Comparison of ENCODE assay signal across 15 mouse cellular contexts in the genomic region with DNA sequence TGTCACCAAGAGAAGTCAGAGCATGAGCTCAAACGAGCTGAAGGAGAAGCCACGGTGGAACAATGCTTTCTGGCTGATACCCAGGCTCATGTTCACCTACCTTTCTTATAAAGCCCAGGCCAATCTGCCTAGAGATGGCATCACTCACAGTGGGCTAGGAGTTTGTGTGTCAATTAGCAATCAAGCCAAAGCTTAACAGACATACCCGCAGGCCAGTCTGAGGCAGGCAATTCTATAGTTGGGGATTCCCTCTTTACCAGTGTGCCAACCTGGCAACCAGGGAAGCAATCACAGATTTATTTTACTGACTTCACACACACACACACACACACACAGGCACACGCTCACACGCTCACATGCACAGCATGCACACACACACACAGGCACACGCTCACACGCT.
DNase-seq lines count a peak whose midpoint lies in the region; ATAC-seq and TF ChIP-seq lines count a peak whose summit lies in the region.
"Had no signal": no experiment of that assay in that cellular context is flagged by ENCODE, and none has a peak within 500 bp of the region (broad histone marks: within the 10 kb centered on the region; RNA-seq: fewer than 3 reads in every experiment).

No protein-coding gene starts in this region.

- H3K4me1 ChIP-seq in forebrain, embryonic 15.5 days, result peaks cover 13% of the 10 kb centered on the region
- no peaks in the 10 kb centered on the region for H3K4me1 ChIP-seq in forebrain, embryonic 11.5 days (replicated peaks; ENCODE audit: control insufficient read depth, insufficient read depth, low read length)
- no peaks in the 10 kb centered on the region for H3K4me1 ChIP-seq in forebrain, postnatal 0 days (ENCODE audit: insufficient read depth)
- peaks cover 10% of the 10 kb centered on the region; the same call in 1 of the 2 replicates for H3K4me1 ChIP-seq in forebrain, embryonic 13.5 days
- no peaks in the 10 kb centered on the region for H3K4me1 ChIP-seq in hindbrain, postnatal 0 days (ENCODE audit: insufficient read depth, low read length)
- no peaks in the 10 kb centered on the region for H3K4me1 ChIP-seq in hindbrain, embryonic 11.5 days (replicated peaks; ENCODE audit: control insufficient read depth, insufficient read depth, low read length)
- H3K4me1 ChIP-seq: embryonic facial prominence, embryonic 10.5 days; embryonic facial prominence, embryonic 12.5 days had no signal

- no peak overlapping the region for H3K4me2 ChIP-seq in forebrain, embryonic 15.5 days (replicated peaks)
- no peak overlapping the region for H3K4me2 ChIP-seq in forebrain, embryonic 11.5 days (ENCODE audit: low read depth, low read length, severe bottlenecking)
- H3K4me2 ChIP-seq in forebrain, postnatal 0 days (ENCODE audit: low read depth), result no peak overlapping the region
- H3K4me2 ChIP-seq in forebrain, embryonic 13.5 days, result no peak overlapping the region
- H3K4me2 ChIP-seq in hindbrain, postnatal 0 days (ENCODE audit: low read depth, low read length), result no peak overlapping the region
- no peak overlapping the region for H3K4me2 ChIP-seq in hindbrain, embryonic 11.5 days (replicated peaks; ENCODE audit: low read depth, low read length)
- H3K4me2 ChIP-seq: embryonic facial prominence, embryonic 12.5 days had no signal

- H3K9me3 ChIP-seq in forebrain, embryonic 15.5 days, result no peaks in the 10 kb centered on the region
- no peaks in the 10 kb centered on the region for H3K9me3 ChIP-seq in forebrain, embryonic 11.5 days (ENCODE audit: control insufficient read depth, low read length)
- no peaks in the 10 kb centered on the region for H3K9me3 ChIP-seq in forebrain, postnatal 0 days (ENCODE audit: low read length)
- H3K9me3 ChIP-seq in forebrain, embryonic 13.5 days (replicated peaks), result no peaks in the 10 kb centered on the region
- no peaks in the 10 kb centered on the region for H3K9me3 ChIP-seq in hindbrain, postnatal 0 days (ENCODE audit: low read length)
- no peaks in the 10 kb centered on the region for H3K9me3 ChIP-seq in hindbrain, embryonic 11.5 days (ENCODE audit: control insufficient read depth, low read length)
- H3K9me3 ChIP-seq: embryonic facial prominence, embryonic 10.5 days; embryonic facial prominence, embryonic 12.5 days had no signal

- no peak for TF ChIP-seq CTCF in forebrain, postnatal 0 days (IDR thresholded peaks at IDR 0.05; ENCODE audit: low read depth)
- no peak for TF ChIP-seq CTCF in hindbrain, postnatal 0 days (IDR thresholded peaks at IDR 0.05; ENCODE audit: low read depth)
- TF ChIP-seq CTCF in brain, embryonic 14.5 days (IDR thresholded peaks at IDR 0.05; ENCODE audit: borderline replicate concordance, extremely low read depth, insufficient read depth, insufficient read length), result no peak

- no peaks in the 10 kb centered on the region for H3K36me3 ChIP-seq in forebrain, embryonic 15.5 days
- H3K36me3 ChIP-seq in forebrain, embryonic 11.5 days (ENCODE audit: control insufficient read depth, insufficient read depth, low read length), result no peaks in the 10 kb centered on the region
- no peaks in the 10 kb centered on the region for H3K36me3 ChIP-seq in forebrain, postnatal 0 days (ENCODE audit: insufficient read depth)
- H3K36me3 ChIP-seq in forebrain, embryonic 13.5 days (ENCODE audit: poor library complexity, severe bottlenecking), result no peaks in the 10 kb centered on the region
- H3K36me3 ChIP-seq in hindbrain, postnatal 0 days (ENCODE audit: insufficient read depth, low read length), result no peaks in the 10 kb centered on the region
- no peaks in the 10 kb centered on the region for H3K36me3 ChIP-seq in hindbrain, embryonic 11.5 days (ENCODE audit: control insufficient read depth, insufficient read depth, low read length)
- H3K36me3 ChIP-seq: embryonic facial prominence, embryonic 10.5 days; embryonic facial prominence, embryonic 12.5 days had no signal

- ATAC-seq in forebrain, embryonic 15.5 days (replicated peaks), result 0 out of 2 replicates have a peak, but pooled peaks have one; percentile 19
- no peak for ATAC-seq in forebrain, embryonic 11.5 days (replicated peaks; ENCODE audit: low FRiP score)
- ATAC-seq in forebrain, postnatal 0 days, result no peak
- ATAC-seq in forebrain, embryonic 13.5 days, result no peak
- no peak for ATAC-seq in hindbrain, postnatal 0 days
- no peak for ATAC-seq in hindbrain, embryonic 11.5 days (ENCODE audit: low FRiP score)

- peak overlapping the region; percentile 23; the same call in 1 of the 2 replicates for H3K27ac ChIP-seq in forebrain, embryonic 15.5 days (replicated peaks)
- H3K27ac ChIP-seq in forebrain, embryonic 11.5 days (ENCODE audit: low read depth, low read length), result no peak overlapping the region
- no peak overlapping the region for H3K27ac ChIP-seq in forebrain, postnatal 0 days (ENCODE audit: low read depth, low read length)
- H3K27ac ChIP-seq in forebrain, embryonic 13.5 days, result no peak overlapping the region
- H3K27ac ChIP-seq in hindbrain, postnatal 0 days, result no peak overlapping the region
- no peak overlapping the region for H3K27ac ChIP-seq in hindbrain, embryonic 11.5 days (ENCODE audit: low read depth, low read length)
- H3K27ac ChIP-seq: embryonic facial prominence, embryonic 10.5 days; embryonic facial prominence, embryonic 12.5 days had no signal

- WGBS in forebrain, embryonic 15.5 days, result 67% methylated on average over 7 of the region's 7 CpGs
- 79% methylated on average over 7 of the region's 7 CpGs for WGBS in forebrain, embryonic 11.5 days
- WGBS in forebrain, postnatal 0 days, result 66% methylated on average over 7 of the region's 7 CpGs
- WGBS in forebrain, embryonic 13.5 days, result 69% methylated on average over 7 of the region's 7 CpGs
- 77% methylated on average over 7 of the region's 7 CpGs for WGBS in hindbrain, postnatal 0 days
- WGBS in hindbrain, embryonic 11.5 days, result 88% methylated on average over 7 of the region's 7 CpGs

- H3K4me3 ChIP-seq in forebrain, embryonic 15.5 days, result no peak overlapping the region
- no peak overlapping the region for H3K4me3 ChIP-seq in forebrain, embryonic 11.5 days (ENCODE audit: low read depth, low read length)
- no peak overlapping the region for H3K4me3 ChIP-seq in forebrain, postnatal 0 days (ENCODE audit: low read depth, low read length)
- H3K4me3 ChIP-seq in forebrain, embryonic 13.5 days, result no peak overlapping the region
- H3K4me3 ChIP-seq in hindbrain, postnatal 0 days (ENCODE audit: low read length), result no peak overlapping the region
- no peak overlapping the region for H3K4me3 ChIP-seq in hindbrain, embryonic 11.5 days (ENCODE audit: low read depth, low read length)
- H3K4me3 ChIP-seq: embryonic facial prominence, embryonic 10.5 days; embryonic facial prominence, embryonic 12.5 days had no signal

- no peak overlapping the region for H3K9ac ChIP-seq in forebrain, embryonic 15.5 days (replicated peaks)
- no peak overlapping the region for H3K9ac ChIP-seq in forebrain, embryonic 11.5 days (ENCODE audit: low read length)
- no peak overlapping the region for H3K9ac ChIP-seq in forebrain, postnatal 0 days
- no peak overlapping the region for H3K9ac ChIP-seq in forebrain, embryonic 13.5 days
- H3K9ac ChIP-seq in hindbrain, postnatal 0 days (replicated peaks; ENCODE audit: low read length), result no peak overlapping the region
- H3K9ac ChIP-seq in hindbrain, embryonic 11.5 days (ENCODE audit: low read depth, low read length), result no peak overlapping the region
- H3K9ac ChIP-seq: embryonic facial prominence, embryonic 12.5 days had no signal

- no peak for TF ChIP-seq POLR2A in brain, embryonic 14.5 days (IDR thresholded peaks at IDR 0.05; ENCODE audit: borderline replicate concordance, extremely low read depth, insufficient read depth, insufficient read length, poor library complexity, severe bottlenecking)

- H3K27me3 ChIP-seq in forebrain, embryonic 15.5 days, result no peaks in the 10 kb centered on the region
- no peaks in the 10 kb centered on the region for H3K27me3 ChIP-seq in forebrain, embryonic 11.5 days (ENCODE audit: control insufficient read depth, insufficient read depth, low read length)
- H3K27me3 ChIP-seq in forebrain, postnatal 0 days (ENCODE audit: insufficient read depth, low read length), result no peaks in the 10 kb centered on the region
- no peaks in the 10 kb centered on the region for H3K27me3 ChIP-seq in forebrain, embryonic 13.5 days
- no peaks in the 10 kb centered on the region for H3K27me3 ChIP-seq in hindbrain, postnatal 0 days (ENCODE audit: insufficient read depth, low read length)
- no peaks in the 10 kb centered on the region for H3K27me3 ChIP-seq in hindbrain, embryonic 11.5 days (ENCODE audit: control insufficient read depth, insufficient read depth, low read length)
- H3K27me3 ChIP-seq: embryonic facial prominence, embryonic 12.5 days had no signal

- DNase-seq in forebrain, embryonic 11.5 days (ENCODE audit: low spot score), result no peak
- peak; percentile 6 for DNase-seq in forebrain, postnatal 0 days
- peak; percentile 4 for DNase-seq in hindbrain, postnatal 0 days (ENCODE audit: low spot score)
- no peak for DNase-seq in hindbrain, embryonic 11.5 days (ENCODE audit: low spot score)
- peak; percentile 65 for DNase-seq in brain, embryonic 14.5 days (ENCODE audit: low read depth)
- no peak for DNase-seq in heart, adult 11 months
- DNase-seq: adrenal gland, adult 2 months; adrenal gland, postnatal 10 days; adrenal gland, postnatal 25 days; cerebellum, adult 11-12 months; cerebellum, adult 9-10 months had no signal

Comparison
In these comparisons a context has a peak if more than half of its experiments do, and no peak if none do; other contexts are left out.
1. DNase-seq: peak in forebrain, postnatal 0 days (single experiment), hindbrain, postnatal 0 days (single experiment) and brain, embryonic 14.5 days (single experiment); none in forebrain, embryonic 11.5 days (single experiment), hindbrain, embryonic 11.5 days (single experiment) and heart, adult 11 months (single experiment).